Mouse (Mus musculus) spleen, postnatal 14 days (tissue): ENCODE measurements around the gene Nrg3.

ENCODE experiments used
- DNase-seq, 2 experiments: peaks; one replicate each; pipeline ENCODE4 v3.0.0; 2021 to 2022; ENCODE audit warnings: low spot score in 2 of 2

The Nrg3 gene

DNA sequence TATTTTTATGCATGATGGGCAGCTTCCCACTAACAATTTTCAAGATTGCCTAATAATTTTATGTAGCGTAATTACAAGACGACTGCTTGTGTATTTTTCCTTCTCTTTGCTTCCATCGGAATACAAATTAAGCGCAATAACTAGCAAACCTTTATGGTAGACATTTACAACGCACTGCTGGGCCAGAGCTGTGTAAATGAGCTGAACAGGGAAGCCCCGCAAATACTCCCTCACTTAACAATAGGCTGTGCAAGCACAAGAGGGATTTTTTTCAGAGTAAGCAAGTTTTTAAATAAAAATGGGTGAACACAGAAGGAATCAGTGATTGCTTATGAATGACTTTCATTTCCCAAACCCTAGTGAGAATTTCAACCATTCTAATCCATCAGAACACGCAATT is 513.5 kb downstream of the Nrg3 start:
- no peak for DNase-seq

DNA sequence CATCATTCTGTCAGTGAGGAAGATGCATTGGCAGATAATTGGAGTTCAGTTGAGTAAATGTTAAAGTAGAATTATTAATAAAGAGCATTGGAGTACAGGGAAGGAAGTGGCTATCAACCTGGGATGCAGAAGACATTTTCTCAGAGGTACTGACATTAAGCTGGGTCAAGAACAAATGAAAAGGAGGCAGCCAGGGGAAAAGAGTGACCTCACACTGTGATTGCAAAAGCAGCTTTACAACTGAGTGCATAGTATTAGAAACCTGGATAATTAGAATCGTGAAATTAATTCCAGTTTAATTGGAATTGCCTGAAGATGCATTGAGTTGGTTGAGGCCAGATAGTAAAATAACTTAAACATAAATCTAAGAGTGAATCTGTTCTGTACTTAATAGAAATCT is 535.4 kb downstream of the Nrg3 start:
- no peak for DNase-seq

DNA sequence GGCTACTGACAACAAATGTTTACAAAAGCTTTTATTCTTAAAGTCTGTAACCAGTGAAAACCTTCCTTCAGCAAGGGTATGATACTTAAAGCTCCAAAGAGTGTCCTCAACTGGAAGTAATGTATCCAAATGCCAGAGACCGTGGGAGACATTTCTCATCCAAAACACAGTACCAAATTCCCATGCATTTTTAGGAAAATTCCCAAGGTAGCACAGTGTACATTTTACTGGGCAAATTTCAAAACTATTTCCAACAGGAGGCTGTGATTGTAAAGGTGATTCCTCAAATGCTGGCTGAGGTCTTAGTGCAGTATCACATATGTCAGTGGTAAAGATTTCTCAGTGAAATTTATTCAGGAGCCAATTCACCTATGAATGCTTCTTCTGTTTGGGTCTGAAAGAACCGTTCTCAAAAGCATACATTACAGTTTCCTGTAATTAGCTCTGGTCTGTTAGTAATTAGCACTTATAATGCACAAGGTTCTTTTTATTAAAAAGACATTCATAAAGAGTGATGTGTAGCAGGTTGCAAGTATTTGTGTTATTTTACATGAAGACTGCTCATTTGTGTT is 536.3 kb downstream of the Nrg3 start:
- no peak for DNase-seq

DNA sequence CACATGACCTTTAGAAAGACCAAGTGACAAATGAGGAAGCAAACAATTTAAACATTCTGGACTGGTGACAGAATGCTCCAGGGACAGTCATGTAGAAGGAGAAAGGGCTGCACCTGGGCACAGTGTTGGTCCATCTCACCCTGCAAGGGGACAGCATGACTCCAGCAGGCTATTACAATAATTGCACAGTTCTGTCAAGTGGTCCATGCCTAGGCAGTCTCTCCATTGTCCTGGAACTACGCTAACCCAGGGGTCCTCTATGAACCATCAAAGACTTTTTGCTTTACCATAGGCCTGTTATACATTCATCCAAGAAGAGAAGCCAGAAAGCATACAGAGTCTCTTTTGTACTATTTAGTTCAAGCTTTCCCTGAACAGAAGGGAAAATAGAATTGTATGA is 549.2 kb downstream of the Nrg3 start:
- DNase-seq: no peak

DNA sequence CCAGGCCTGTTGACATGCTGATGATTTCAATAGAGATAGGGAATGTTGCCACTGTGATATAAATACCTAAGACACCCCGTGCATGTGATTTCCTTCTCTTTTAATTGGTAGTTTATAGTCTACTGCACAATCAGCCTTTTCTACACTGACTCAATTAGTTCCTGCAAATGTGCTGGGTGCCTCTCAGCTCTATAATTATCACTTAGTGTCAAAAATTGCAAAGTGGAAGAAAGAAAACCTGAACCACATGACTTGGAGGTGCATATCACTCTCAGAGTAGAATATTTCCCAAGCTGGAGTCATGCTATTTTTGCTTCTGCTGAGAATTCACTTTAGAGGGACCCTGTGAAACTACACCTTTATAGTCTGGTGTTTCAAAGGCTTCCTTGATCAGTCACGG is 552.1 kb downstream of the Nrg3 start:
- DNase-seq: no peak

DNA sequence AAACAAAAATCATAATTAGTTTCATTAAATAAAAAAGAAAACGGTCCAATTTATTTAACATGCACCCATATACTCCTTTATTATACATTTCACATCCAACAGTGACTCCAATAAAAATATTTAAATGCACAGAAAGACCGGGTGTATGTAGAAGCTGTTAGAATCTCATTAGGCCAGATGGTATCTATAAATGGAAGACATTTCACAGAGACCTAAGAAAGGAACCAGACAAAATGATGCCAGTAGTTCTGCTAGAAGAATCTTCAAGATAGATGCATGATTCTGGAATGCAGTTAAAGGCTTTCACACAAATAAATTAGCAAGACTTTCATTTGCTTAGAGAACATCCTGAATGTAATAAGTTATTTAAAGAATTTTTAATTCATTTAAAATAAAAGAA is 602.3 kb downstream of the Nrg3 start:
- DNase-seq: no peak

DNA sequence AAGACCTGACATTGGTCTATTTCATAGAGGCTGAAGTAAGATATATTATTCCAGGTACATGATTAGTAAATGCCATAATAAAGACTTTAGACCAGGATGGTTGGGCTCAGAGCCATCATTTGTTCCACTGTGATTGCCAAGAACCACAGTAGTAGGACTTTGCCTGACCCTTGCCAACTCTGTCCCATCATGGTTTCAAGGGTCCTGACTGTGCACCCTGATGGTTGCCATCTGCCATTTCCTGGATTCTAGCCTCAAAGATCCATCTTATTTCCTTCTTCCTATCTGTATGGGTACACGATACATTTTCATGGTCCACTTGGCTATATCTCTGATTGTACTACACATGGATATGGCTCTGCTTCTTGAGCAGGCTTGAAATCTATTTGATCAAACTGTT is 625.3 kb downstream of the Nrg3 start:
- DNase-seq: no peak

DNA sequence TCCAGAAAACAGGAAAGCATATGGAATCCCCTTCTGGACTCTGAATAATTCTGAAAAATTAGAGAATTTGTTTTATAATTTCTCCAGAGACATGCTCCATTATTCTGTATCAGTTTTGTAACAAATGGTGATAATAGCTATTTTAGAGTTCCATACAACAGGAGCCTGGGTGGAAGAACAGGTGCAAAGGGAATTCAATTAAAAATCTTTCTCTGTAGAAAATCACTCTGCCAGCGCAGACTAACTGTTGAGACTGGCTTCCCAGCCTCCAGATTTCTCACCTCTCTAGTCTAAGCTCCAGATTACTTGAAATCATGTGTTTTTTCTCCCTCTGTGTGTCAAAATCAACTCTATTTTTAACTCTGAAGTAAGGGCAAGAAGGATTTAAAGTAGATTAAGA is 625.8 kb downstream of the Nrg3 start:
- no peak for DNase-seq

DNA sequence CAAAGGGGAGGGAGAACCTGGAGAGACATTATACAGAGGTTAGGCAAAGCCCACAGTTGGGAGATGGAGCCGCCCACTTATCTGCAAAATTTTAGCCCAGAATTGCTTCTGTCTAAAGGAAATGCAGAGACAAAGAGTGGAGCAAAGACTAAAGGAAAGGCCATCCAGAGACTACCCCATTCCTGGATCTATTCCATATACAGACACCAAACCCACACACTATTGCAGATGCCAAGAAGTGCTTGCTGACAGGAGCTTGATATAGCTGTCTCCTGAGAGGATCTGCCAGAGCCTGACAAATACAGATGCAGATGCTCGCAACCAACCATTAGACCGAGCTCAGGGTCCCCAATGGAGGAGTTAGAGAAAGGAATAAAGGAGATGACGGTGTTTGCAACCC is 637.9 kb downstream of the Nrg3 start:
- no peak for DNase-seq

DNA sequence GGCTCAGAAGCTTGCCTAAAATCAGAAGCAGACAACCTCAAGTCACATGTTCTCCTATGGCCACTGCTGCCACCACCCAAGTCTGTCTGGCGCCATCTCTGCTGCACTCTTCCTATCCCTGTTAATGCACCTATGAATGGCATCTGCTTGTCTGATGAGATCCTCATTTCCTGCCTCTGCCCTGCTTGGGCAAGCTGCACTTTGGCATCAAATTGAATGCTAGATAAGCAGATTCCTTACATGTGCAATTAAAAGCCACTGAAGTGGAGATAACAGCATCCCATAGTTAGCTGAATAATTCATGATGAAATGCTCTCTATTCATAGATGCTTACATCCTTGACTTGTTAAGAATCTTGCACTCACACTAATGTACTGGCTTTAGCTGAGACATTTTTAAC is 648.0 kb downstream of the Nrg3 start:
- no peak for DNase-seq

DNA sequence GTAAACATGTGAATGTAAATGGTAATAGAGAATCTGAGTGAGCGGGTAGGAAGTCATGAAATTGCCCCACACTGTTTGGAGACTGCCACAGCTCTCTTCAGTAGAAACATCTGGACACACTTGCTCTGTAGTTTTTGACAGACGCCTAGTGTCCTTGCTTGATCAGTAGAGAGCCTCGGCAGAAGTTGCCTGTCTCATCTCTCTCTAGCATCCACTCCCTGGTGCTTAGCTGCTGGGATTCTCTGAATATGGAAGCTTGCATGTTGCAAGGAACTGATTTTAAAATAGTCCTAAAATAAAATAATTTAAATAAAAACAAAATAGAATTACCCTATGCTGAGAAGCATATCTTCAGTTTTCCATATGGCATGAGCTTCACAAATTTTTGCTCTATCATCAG is 675.9 kb downstream of the Nrg3 start:
- no peak for DNase-seq

DNA sequence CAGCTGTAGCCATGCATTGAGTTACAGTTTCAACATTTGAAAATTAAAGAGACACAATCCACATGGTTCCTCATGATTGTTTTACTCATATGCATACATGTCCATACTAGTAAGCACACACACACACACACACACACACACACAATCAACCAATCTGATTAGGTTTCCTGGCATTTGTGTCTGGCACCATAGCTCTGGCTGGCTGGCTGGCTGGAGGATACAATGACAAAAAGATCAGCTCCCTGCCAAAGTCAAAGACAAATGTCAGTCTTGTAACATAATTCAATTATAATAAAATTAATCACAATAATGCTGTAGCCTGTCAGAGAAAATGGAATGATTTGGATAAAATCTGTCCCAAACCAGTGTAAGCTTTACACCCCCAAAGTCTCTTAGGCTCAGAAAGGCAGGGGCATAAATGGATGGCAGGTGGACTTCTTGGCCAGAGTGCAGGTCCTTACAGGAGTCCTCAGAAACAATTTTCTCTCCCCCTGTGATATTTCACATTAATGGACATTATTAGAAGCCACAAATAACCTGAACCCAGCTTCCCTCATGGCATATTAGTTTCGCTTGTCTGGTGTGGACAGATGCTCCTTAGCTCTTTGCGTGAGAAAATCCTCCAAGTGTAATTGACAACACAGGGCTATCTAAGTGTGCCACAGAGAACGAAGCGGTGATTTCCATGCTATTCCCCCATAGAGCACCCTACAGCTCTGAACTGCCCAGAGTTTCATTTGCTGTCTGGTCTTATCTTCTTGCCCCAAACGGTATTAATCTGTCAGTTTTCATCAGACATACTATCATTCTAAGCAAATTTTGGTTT is 697.4 kb downstream of the Nrg3 start:
- DNase-seq: no peak

DNA sequence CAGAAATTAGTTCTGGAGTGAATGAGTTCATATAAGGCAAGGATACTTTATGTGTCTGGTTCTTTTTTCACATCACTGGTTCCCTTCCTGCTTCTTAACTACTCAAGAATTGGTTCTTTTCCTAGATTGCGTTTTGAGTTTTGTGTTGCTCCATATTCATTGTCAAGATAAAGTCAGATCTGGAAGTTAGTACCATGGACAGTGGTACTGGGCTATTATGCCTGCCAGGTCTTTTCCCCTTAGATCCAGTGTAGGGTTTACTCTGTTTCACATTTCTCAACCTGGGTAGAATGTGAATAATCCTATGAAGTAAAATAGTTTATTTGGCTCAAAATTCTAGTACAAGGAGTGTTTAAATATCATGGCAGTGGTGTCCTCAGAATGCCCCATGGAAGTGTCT is 698.1 kb downstream of the Nrg3 start:
- no peak for DNase-seq

DNA sequence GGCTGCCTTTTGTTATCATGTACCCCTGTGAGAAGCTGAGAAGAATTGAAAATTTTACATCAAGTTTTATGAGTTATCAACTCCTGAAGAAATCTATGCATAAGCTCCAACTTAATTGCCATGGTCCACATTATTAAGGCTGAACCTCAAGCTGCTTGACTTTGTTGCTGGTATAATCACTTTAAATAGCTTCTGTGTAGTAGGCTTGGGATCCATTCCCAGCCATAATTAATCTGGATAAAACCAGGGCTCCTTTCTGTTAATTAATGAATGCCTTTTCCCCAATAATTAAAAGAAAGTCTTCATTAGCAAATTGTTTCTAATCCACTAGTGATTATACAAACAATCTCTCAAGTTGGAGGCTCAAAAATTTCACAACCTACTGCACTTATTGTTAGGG is 742.4 kb downstream of the Nrg3 start:
- DNase-seq: no peak

DNA sequence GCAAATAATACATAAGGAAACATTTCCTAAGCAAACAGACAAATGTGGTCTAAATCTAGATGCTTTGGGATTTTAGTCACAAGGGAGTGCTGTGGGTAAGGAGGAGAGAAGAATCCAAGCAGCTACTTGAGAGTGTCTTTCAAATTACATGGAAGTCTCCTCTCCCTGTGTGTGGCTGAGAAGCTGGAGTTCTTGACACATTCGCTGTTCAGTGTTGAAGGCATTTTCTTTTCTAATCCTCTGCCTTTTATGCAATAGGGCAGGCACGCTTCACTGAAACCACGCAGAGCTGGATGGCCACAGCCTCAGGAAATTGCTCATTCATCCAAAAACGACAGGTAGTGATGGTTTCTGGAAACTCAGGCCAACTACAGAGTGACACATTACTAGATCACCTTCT is 769.0 kb downstream of the Nrg3 start:
- no peak for DNase-seq

DNA sequence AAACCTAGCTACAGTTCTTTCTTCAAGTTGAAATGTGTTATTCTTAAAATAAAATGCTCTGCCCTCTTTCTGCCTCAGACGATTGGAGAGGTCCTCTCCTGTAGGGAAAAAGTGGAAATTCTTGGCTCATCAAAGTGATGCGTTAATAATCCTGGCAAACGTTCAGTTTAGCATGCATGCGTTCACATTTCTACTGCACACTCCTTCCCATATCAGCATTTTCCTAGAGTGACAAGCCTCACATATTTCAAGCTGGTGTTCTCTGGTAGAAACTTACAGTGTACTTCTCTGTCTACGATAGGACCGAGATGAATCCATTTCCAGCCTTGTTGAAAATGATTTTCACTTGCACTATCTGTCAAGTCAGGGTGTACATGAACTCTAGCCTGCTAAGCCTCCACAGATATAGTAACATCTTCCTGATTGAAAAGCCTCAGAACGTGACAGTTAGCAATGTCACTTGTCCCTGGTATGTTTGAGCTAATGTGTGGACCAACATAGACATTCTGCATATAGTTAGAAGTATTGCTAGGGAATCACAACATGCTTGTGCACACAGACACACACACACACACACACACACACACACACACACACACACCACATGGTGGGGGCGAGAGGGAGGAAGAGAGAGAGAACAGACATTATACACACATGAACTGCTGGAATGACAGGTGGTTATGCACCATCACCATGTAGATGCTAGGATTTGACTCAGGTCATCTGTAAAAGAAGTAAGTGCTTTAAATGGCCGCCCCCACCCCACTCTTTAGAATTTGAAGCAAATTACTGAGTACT is 770.1 kb downstream of the Nrg3 start:
- DNase-seq: no peak

DNA sequence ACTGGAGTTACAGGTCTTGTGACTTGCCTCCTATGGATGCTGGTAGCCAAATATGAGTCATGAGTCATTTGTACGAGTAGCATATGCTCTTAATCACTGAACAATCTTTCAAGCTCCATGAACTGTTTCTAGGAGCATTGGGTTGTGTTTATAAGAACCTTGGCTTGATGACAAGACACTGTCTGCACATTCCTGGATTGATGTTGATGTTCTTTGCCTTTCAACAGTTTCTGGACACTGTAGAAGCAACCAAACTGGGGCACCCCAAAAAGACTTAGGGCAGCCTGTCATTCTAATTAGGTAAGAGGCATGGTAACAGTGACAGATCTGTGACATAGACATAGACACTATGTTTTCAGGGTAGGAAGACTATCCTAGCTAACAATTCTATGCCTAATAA is 771.5 kb downstream of the Nrg3 start:
- no peak for DNase-seq

DNA sequence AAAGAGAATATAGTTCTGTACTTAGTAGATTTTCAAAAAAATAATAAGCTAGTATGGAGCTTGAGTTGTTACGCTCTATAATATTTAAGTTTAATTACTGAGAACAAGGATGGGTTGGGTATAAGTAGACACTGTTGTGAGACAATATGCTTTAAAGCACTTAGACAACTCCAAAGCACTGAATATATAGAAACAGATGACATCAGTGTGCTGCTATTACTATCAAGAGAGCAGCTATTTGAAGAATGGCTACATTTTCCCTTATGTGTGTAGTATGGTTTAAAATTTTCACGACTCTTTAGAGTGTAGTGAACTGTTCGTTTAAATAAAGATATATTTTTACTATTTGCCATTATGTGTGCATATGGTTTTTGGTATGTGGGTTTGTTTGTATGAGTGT is 771.9 kb downstream of the Nrg3 start:
- DNase-seq: no peak

DNA sequence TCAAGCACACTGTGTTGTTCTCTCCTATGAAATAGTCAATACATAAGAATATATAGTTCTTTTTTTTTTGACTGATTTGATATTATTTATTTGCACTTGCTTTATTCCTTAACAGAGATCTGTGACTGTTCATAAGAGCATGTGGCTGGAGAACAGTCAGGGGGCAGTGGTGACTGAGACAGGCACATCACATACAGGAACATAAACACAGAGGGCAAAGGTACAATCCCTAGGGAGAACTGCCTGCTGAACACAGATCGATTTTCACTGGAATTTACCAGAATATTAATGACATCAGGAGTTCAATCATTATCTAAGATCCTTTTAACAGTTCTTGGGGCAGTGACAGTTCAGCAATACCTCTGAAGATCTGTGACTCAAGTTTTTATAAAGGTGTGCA is 812.9 kb downstream of the Nrg3 start:
- no peak for DNase-seq

DNA sequence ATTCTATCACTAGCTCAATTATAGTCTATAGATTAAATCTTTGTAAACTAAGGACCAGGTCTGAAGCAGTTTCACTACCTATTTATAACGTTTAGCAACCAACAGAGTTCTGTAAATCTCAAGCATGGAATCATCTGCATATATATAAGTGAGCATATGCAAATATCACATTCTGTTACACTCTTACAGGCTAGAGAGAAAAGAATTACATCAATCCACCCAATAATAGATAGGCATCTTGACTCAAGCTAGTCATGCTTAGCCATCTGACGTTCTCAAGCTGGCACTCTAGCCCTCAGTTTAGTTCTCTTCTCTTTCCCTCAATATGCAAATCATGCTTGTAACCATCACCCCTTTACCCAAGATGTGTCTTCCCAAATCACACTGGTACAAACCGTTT is 835.8 kb downstream of the Nrg3 start:
- no peak for DNase-seq

DNA sequence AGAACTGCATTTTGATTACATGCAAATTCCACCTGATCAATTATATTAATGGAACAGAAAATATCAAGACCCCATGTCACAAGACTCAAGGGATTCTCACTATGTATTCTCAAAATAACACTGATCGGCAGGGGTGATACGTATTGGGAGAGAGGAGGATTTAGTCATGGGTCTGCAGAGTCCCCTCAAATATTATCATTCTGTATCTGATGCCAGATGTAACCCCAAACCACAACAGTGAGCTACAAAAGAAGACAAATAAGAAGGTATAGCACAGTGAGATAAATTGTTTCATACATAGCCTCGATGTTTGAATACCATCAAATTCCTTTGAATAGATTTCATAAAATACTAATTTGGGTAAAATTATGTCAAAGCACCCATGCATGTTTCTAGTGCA is 842.8 kb downstream of the Nrg3 start:
- DNase-seq: no peak

DNA sequence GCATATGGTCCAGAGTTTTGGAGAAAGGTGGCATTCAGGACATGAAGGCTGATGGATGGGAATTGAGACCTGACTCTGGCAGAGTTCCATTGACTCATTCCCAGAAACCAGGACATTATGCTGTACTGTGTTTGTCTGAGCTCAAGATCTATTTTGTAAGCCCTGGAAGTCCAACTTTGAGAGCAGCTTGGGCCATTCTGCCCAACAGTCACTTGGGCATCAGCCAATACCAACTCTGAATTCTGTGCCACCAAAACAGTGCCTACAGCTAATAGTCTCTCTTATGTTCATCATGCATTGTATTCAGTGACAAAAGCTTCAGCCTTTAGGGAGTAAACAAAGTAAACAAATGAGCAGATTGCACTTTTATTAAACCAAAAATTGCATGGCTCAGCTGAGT is 843.2 kb downstream of the Nrg3 start:
- DNase-seq: no peak
